Mouse (Mus musculus) kidney, adult 11 months (tissue): ENCODE data around the gene Olfr1173.

Source experiments
- DNase-seq: peaks from one replicate; pipeline ENCODE4 v3.0.0; 2022

Gene Olfr1173

DNA sequence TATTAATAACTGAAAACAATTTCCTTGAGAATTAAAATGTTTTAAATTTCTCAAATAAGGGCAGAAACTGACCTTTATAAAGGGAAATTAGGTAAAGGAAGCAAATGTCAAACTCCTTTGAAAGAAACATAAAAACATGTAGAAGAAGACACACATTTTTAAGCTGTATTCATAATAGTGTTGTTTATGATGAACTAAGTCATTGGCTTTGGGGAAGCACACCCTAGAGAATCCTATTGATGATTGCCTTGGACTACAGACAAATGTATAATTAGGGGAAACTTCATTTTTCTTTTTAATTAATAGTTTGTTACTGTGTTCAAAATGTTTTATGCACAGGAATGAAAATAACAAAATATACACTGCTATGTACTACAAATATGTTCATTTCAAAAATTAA is at the start of gene Olfr1173:
TSS of gene Olfr1173 (minus strand) at position 101 of the 400 bp plus-strand sequence.
- DNase-seq: no peak

- no peak for DNase-seq
These were observed 47.4 kb upstream of the Olfr1173 start, which contains the start of gene Olfr1175-ps for GRCm38 (mm10) chr2:88327115-88327514. TSS of gene Olfr1175-ps (minus strand) at chr2:88327215.

DNA sequence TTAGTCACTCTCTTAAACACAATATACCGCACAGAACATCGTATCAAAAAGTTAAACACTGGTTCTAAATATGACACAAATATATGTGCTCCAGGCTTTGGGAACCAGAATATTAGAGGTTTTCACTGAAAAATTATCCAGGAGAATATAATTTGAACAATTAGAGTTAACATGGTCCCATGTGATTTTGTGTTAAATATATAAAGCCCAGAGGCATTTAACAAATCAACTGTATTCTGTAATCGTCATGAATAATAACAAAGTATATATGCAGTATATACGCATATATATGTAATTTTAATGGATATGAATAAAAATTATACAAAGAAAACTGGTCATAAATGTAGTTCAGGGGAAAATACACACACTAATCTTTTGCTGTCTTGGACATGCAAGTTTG is 35.4 kb upstream of the Olfr1173 start, which contains the start of gene Olfr1174-ps:
TSS of gene Olfr1174-ps (minus strand) at position 101 of the 400 bp plus-strand sequence.
- no peak for DNase-seq

- DNase-seq: no peak
These were observed 51.4 kb downstream of the Olfr1173 start, which contains the start of gene Olfr1170 for GRCm38 (mm10) chr2:88228234-88228633. TSS of gene Olfr1170 (minus strand) at chr2:88228334.
